Mouse (Mus musculus) v-Abl transformed pro-B cells (cell line): ENCODE data around the gene Dnaja3.
"Not testable (repeated sequence)": the region's sequence is repeated elsewhere in the genome, so short reads cannot be mapped to it uniquely, and the experiment has no call there.

Experiments used
- in situ Hi-C, 2 experiments: fragments of 400-800 bp; cut with MboI; formaldehyde crosslinking; loops; one replicate each; pipeline ENCODE4 v1.15.1; 2025; ENCODE audit not compliant: unreplicated experiment in 2 of 2

Gene Dnaja3

GRCm38 (mm10) chr16:4658781-4659245 is 19.0 kb downstream of the Dnaja3 start:
- in situ Hi-C loops, result loop anchor here in 1 of 2 experiments (25.0 kb wide), 1 partner anchor 253 kb away; no protein-coding TSS in a partner anchor

DNA sequence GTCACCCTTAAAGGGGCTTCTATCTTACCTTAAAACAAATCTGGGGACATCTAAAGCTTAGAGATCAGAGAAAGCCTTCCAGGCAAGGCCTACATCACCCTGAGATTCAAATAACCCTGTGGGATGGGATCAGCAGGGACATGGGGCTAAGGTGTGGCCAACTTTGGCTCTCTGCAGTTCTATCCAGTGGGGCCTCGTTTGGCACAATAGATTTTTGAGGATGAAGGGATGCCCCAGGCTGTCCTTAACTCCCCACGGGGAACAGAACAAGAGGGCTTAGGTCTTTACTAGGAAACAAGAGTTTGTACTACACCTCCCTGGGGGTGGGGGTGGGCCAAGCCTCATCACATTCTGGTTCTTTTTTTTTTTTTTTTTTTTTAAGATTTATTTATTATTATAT is 19.5 kb downstream of the Dnaja3 start:
- in situ Hi-C loops, result loop anchor here in 1 of 2 experiments (25.0 kb wide), 1 partner anchor 253 kb away; no protein-coding TSS in a partner anchor

DNA sequence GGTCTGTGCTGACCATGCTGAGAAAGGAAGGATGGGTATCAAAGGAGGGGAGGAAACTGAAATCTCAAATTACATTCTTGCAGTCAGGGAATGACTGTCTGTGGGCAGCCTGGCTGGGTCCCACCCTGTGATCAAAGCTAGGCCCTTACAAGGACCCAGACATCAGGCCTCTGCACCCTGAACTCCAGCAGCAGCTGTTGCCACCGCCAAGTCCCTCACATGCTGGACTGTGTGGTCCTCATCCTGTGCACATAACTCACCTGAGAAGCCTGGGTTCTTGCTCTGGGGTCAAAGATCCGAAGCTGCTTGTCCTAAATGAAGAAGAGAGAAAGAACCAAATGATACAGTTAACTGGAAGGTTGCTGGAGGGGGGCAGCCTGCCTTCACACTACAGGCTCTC is 21.8 kb downstream of the Dnaja3 start:
- in situ Hi-C loops, result loop anchor here in 1 of 2 experiments (25.0 kb wide), 1 partner anchor 251 kb away; no protein-coding TSS in a partner anchor

GRCm38 (mm10) chr16:4663806-4664205 is 24.0 kb downstream of the Dnaja3 start:
- in situ Hi-C loops, result loop anchor here in 1 of 2 experiments (25.0 kb wide), 1 partner anchor 248 kb away; no protein-coding TSS in a partner anchor

GRCm38 (mm10) chr16:4665726-4666125 is 25.9 kb downstream of the Dnaja3 start:
- in situ Hi-C loops, result loop anchor here in 1 of 2 experiments (25.0 kb wide), 1 partner anchor 247 kb away; no protein-coding TSS in a partner anchor

DNA sequence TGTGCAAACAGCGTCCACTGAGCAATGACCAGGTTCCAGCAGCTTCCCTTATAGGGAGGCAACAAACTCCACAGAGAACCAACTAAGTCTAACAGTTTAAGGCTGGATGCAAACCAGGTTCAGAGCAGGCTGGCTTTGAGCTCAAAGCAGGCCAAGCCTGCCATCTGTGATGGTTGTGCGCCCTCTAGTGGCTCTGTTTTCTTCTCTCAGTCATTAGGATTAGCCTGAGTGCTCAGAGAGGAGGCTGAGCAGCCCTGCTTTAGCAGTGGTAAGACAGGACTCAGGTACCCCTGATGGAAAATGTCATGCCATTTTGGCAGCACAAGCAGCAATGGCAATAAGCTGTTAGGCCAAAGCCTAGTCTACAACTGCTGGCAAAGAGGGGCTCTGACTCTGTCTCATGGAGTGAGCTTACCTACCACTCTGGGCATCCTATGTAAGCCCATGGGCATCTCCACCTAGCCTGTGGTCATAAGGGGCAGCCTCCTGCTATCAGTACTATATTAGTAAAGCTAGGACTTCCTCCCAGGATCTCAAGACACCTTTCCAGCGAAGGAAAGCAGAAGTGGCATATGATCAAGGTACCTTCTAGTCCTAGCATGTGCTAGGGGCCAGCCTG is 27.5 kb downstream of the Dnaja3 start:
- in situ Hi-C loops, result loop anchor here in 1 of 2 experiments (25.0 kb wide), 1 partner anchor 245 kb away; no protein-coding TSS in a partner anchor

DNA sequence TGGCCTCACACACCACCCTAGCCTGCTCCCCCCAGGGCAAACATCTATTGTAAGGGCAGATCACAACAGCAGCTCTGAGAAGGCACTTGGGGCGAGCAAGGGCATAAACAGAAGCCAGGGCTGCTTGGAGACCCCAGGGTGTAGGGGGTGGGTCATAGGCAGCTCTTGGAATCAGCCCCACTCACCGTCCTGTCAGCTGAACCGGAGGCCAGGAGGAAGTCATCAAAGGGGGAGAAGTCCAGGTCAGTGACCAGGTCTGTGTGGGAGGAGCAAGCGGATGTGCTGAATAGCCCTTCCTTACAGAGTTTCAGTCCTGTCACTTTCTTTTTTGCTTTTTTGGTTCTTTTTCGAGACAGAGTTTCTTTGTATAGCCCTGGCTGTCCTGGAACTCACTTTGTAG is 30.5 kb downstream of the Dnaja3 start:
- in situ Hi-C loops, result loop anchor here (5.0 to 25.0 kb wide), 3 partner anchors 47 to 242 kb away; partner anchors contain the start of gene Nmral1 (in 1 of the 2)

GRCm38 (mm10) chr16:4674091-4674490 is 34.3 kb downstream of the Dnaja3 start:
- in situ Hi-C loops, result loop anchor here (5.0 to 25.0 kb wide), 3 partner anchors 43 to 238 kb away; partner anchors contain the start of gene Nmral1 (in 1 of the 2)

- in situ Hi-C loops, result loop anchor here in 1 of 2 experiments (10.0 kb wide), 1 partner anchor 108 kb away; no protein-coding TSS in a partner anchor
Observed at GRCm38 (mm10) chr16:4676836-4677235, 37.0 kb downstream of the Dnaja3 start.

DNA sequence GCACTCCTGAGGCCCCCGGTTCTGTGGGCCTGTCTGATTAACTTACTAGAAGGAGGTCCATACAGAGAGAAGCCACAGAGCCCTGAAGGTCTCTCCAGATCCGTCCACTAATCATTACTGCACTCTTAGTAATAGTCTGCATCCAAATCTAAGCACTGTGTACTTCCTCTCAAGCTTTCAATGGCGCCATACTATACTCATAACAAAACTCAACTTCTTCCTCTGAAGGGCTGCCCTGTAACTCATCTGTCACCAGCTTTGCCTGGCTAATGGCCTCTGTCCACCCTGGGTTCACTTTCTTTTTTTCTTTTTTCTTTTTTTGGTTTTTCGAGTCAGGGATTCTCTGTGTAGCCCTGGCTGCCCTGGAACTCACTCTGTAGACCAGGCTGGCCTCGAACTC is 38.3 kb downstream of the Dnaja3 start:
- in situ Hi-C loops, result loop anchor here in 1 of 2 experiments (10.0 kb wide), 1 partner anchor 107 kb away; no protein-coding TSS in a partner anchor

- in situ Hi-C loops, result loop anchor here in 1 of 2 experiments (10.0 kb wide), 1 partner anchor 105 kb away; no protein-coding TSS in a partner anchor
Observed at GRCm38 (mm10) chr16:4679121-4680018, 39.6 kb downstream of the Dnaja3 start, which contains the start of gene Coro7. TSS of gene Coro7 (minus strand) at chr16:4679777.

DNA sequence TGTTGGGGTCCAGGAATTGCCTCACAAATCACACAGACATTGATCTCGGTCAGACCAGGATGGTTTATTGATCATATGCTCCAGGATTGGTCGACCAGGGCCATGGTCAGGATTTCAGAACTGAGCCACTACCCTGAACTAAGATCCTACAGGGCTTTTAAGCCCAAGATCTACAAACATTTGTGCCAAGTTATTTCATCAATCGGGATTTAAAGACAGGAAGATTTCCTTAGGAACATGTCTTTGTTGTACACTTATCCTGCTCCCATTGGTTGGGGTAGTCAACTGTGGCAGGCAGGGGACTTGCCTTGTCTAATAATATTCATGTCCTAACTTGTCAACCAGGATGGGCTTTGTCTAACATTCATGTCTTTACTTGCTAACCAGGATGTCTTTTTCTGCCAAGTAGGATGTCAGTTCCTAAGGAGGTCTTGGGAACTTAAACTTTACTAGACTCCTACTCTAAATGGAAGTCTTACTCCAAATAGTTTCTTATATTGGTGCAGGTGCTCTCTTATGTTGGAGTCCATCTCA is 41.2 kb downstream of the Dnaja3 start:
- in situ Hi-C loops, result not testable (repeated sequence)

DNA sequence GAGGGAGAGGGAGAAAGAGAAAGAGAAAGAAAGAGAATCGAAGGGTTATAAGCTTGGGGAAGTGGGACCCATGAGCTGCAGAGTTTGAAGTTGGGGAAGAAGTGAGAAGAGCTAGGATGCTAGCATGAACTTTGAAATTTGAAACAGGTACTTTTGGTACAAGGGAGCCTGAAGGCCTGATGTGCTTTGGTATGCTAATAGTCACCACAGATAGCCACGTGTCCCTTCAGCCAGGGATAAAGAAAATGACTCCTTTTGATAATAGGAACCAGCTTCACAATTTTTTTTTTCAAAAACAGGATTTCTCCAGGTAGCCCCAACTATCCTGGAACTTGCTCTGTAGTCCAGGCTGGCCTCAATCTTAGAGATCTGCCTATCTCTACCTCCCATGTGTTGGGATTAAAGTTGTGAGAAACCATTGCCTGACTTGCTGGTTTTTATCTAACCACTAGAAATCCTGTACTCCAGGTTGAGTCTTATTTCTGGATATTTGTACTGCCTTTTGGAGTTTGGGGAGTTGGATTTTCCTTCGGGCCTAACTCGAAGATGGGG is 42.9 kb downstream of the Dnaja3 start:
- in situ Hi-C loops, result no loop called here

- in situ Hi-C loops, result no loop called here
Observed at GRCm38 (mm10) chr16:4683193-4683580, 43.4 kb downstream of the Dnaja3 start.

DNA sequence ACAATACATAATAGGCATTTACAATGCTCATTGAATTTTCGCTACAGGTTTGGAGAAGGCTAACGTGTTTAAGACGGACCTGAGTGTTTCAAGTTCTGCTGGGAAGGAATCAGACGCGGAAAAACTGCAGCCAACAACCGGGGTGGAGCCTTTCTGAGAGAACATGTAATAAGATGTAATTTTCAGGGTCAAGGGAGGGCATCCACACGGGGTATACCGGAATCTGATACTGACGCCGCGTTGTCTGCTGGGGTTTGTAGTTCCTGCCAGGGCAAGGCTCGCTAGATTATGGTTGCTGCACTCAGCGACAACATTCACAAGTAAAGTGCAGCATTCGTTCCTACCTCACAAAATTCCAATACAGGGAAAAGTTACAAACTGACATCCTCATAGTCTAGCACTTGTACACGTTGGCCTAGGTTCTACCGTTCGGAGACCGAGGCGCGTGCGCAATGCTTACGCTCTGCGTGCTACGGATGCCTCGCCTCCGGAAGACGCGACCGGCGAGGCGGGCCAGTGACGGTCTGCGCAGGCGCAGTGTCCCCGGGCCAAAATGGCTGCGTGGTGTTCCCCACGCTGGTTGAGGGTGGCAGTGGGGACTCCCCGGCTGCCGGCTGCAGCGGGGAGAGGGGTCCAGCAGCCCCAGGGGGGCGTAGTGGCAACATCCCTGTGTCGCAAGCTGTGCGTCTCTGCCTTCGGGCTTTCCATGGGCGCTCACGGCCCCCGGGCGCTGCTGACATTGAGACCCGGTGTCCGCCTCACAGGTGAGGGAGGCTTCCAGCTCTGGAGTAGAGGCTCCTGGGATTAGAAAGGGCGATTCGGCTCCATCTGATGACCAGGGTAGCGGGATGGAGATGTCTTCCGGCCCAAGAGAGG is 44.0 kb downstream of the Dnaja3 start:
- in situ Hi-C loops, result no loop called here

DNA sequence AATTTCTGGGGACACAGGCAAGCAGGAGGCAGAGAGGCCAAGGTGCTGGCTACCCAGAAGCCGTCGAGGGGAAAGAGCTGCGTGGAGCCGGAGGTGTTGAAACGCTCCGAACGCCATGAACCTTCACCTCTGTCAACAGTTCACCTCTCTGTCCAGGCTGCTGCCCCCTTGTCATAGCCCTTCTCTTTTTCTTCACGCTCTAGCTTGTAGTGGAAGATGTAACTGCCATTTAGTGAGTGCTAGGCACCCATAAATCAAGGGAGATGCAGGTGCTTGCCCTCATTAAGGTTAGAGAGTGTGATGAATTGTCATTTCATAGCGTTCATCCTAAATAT is 44.6 kb downstream of the Dnaja3 start:
- in situ Hi-C loops, result no loop called here

GRCm38 (mm10) chr16:4689371-4689770 is 49.6 kb downstream of the Dnaja3 start:
- in situ Hi-C loops, result loop anchor here in 1 of 2 experiments (5.0 kb wide), 1 partner anchor 98 kb away; no protein-coding TSS in a partner anchor

DNA sequence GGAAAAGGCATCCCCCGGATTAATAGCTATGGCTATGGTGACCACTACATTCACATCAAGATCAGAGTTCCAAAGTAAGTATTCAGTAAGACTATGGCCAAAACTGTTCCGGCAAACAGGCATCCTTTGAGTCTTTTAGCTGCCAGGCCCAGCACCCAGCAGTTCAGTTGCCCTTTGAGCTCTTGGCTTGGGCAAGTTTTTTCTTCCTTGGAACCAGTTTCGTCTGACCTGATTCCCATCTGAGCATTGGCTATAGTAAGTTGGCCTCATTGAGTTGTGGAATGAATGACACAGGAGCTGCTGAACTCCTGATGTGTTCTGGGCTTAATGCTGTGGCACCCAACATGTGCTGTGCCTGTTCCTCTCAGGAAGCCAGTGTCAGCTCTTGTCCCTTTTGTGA is 61.4 kb downstream of the Dnaja3 start:
- in situ Hi-C loops, result no loop called here

GRCm38 (mm10) chr16:4702646-4703045 is 62.9 kb downstream of the Dnaja3 start:
- in situ Hi-C loops, result no loop called here
